13 mouse cellular contexts compared by ENCODE assay signal in genomic region chr9:31262226-31263105, GRCm38 (mm10). TPM values are rescaled to one million over a fixed set of nuclear protein-coding genes. Genes with fewer than 3 reads are reported as not detected.
DNase-seq lines count a peak whose midpoint lies in the region; ATAC-seq lines count a peak whose summit lies in the region.
"Had no signal": no experiment of that assay in that cellular context is flagged by ENCODE, and none has a peak within 500 bp of the region (broad histone marks: within the 10 kb centered on the region; RNA-seq: fewer than 3 reads in every experiment).

No protein-coding gene starts in this region.

- no peak overlapping the region for H3K27ac ChIP-seq in kidney, embryonic 14.5 days (ENCODE audit: low read depth, low read length)
- H3K27ac ChIP-seq in embryonic facial prominence, embryonic 10.5 days (replicated peaks), result 0 out of 2 replicates have a peak overlapping the region, but pooled peaks have one; percentile 19
- H3K27ac ChIP-seq: embryonic facial prominence, embryonic 15.5 days; hindbrain, embryonic 10.5 days; limb, embryonic 12.5 days; neural tube, embryonic 12.5 days had no signal

- peak; percentile 46 for DNase-seq in kidney, adult 18-20 months
- no peak for DNase-seq in embryonic facial prominence, embryonic 10.5 days (ENCODE audit: low spot score)
- DNase-seq in kidney, postnatal 10 days, result peak; percentile 46
- DNase-seq in lung, postnatal 36 days, result peak; percentile 64
- DNase-seq in spleen, postnatal 36 days (ENCODE audit: low spot score in 2 of 2), result no peak
- DNase-seq in spleen, postnatal 10 days (ENCODE audit: low spot score in 2 of 2), result no peak
- DNase-seq: thymus, adult 18-20 months had no signal

- H3K9me3 ChIP-seq in kidney, embryonic 14.5 days (ENCODE audit: control insufficient read depth, low read length), result no peaks in the 10 kb centered on the region
- no peaks in the 10 kb centered on the region for H3K9me3 ChIP-seq in embryonic facial prominence, embryonic 10.5 days
- H3K9me3 ChIP-seq: embryonic facial prominence, embryonic 15.5 days; hindbrain, embryonic 10.5 days; limb, embryonic 12.5 days; neural tube, embryonic 12.5 days had no signal

- no peak overlapping the region for H3K4me3 ChIP-seq in kidney, embryonic 14.5 days (ENCODE audit: low read length)
- H3K4me3 ChIP-seq in embryonic facial prominence, embryonic 10.5 days, result no peak overlapping the region
- H3K4me3 ChIP-seq: embryonic facial prominence, embryonic 15.5 days; hindbrain, embryonic 10.5 days; limb, embryonic 12.5 days; neural tube, embryonic 12.5 days had no signal

- no peak for ATAC-seq in kidney, embryonic 14.5 days (ENCODE audit: low FRiP score, low TSS enrichment)
- no peak for ATAC-seq in activated CD4-positive, CD25-positive, alpha-beta regulatory T cell, adult 4 months

- H3K4me1 ChIP-seq in kidney, embryonic 14.5 days (ENCODE audit: control insufficient read depth, insufficient read depth, low read length), result 0 out of 2 replicates have a peak, but pooled peaks cover 5% of the 10 kb centered on the region
- H3K4me1 ChIP-seq in embryonic facial prominence, embryonic 10.5 days, result peaks cover 7% of the 10 kb centered on the region; the same call in 1 of the 2 replicates

- 48% methylated on average over 4 of the region's 4 CpGs for WGBS in kidney, embryonic 14.5 days
- 26% methylated on average over 4 of the region's 4 CpGs for WGBS in embryonic facial prominence, embryonic 10.5 days

- no peak overlapping the region for H3K4me2 ChIP-seq in kidney, embryonic 14.5 days (replicated peaks; ENCODE audit: low read depth, low read length)
- H3K4me2 ChIP-seq: embryonic facial prominence, embryonic 15.5 days; limb, embryonic 12.5 days; neural tube, embryonic 12.5 days had no signal

- no peaks in the 10 kb centered on the region for H3K27me3 ChIP-seq in kidney, embryonic 14.5 days (ENCODE audit: control insufficient read depth, insufficient read depth, low read length)
- H3K27me3 ChIP-seq in embryonic facial prominence, embryonic 10.5 days (replicated peaks; ENCODE audit: low read depth, poor library complexity, severe bottlenecking), result no peaks in the 10 kb centered on the region
- H3K27me3 ChIP-seq: embryonic facial prominence, embryonic 15.5 days; limb, embryonic 12.5 days; neural tube, embryonic 12.5 days had no signal

- H3K9ac ChIP-seq in kidney, embryonic 14.5 days (ENCODE audit: low read depth, low read length), result no peak overlapping the region
- H3K9ac ChIP-seq: embryonic facial prominence, embryonic 15.5 days; limb, embryonic 12.5 days; neural tube, embryonic 12.5 days had no signal

- H3K36me3 ChIP-seq in kidney, embryonic 14.5 days (ENCODE audit: control insufficient read depth, insufficient read depth, low read length), result no peaks in the 10 kb centered on the region
- no peaks in the 10 kb centered on the region for H3K36me3 ChIP-seq in embryonic facial prominence, embryonic 10.5 days (replicated peaks)
- H3K36me3 ChIP-seq: embryonic facial prominence, embryonic 15.5 days; hindbrain, embryonic 10.5 days; limb, embryonic 12.5 days; neural tube, embryonic 12.5 days had no signal

RNA-seq across cellular contexts. Expression of gene Prdm10, which starts 17.9 kb away (rescaled TPM):
- 5.1 and 7.7 TPM in 2 replicates for polyA plus RNA-seq in kidney, embryonic 14.5 days (2014; fragmentation: Nextera tagmentation; extraction: Ambion mirVana)
- polyA plus RNA-seq in embryonic facial prominence, embryonic 10.5 days (2016; fragmentation: Nextera tagmentation; extraction: Ambion mirVana), result 8.1 and 8.3 TPM in 2 replicates
- 1 to 10 TPM; 7.3 to 7.8 TPM for polyA plus RNA-seq in activated CD4-positive, CD25-positive, alpha-beta regulatory T cell, adult 4 months (2017; shearing (Covaris generic))

RNA-seq across cellular contexts. Expression of gene Aplp2, which starts 50.9 kb away (rescaled TPM):
- 179 and 315 TPM in 2 replicates for polyA plus RNA-seq in kidney, embryonic 14.5 days (2014; fragmentation: Nextera tagmentation; extraction: Ambion mirVana)
- polyA plus RNA-seq in embryonic facial prominence, embryonic 10.5 days (2016; fragmentation: Nextera tagmentation; extraction: Ambion mirVana), result 201 and 228 TPM in 2 replicates
- polyA plus RNA-seq in activated CD4-positive, CD25-positive, alpha-beta regulatory T cell, adult 4 months (2017; shearing (Covaris generic)), result 10 to 100 TPM; 66.4 to 72.8 TPM

Comparison
In these comparisons a context has a peak if more than half of its experiments do, and no peak if none do; other contexts are left out.
1. DNase-seq: peak in kidney, adult 18-20 months (single experiment), kidney, postnatal 10 days (single experiment) and lung, postnatal 36 days (single experiment); none in embryonic facial prominence, embryonic 10.5 days (single experiment), spleen, postnatal 36 days (0 of 2) and spleen, postnatal 10 days (0 of 2).